Mouse (Mus musculus): ENCODE data around the gene Tarbp2. TPM values are rescaled to one million over a fixed set of nuclear protein-coding genes. Genes with fewer than 3 reads are reported as not detected.

Gene Tarbp2
- total and polyA plus RNA-seq, 3 experiments: 62.2 to 105 (median 75.6) TPM

DNA sequence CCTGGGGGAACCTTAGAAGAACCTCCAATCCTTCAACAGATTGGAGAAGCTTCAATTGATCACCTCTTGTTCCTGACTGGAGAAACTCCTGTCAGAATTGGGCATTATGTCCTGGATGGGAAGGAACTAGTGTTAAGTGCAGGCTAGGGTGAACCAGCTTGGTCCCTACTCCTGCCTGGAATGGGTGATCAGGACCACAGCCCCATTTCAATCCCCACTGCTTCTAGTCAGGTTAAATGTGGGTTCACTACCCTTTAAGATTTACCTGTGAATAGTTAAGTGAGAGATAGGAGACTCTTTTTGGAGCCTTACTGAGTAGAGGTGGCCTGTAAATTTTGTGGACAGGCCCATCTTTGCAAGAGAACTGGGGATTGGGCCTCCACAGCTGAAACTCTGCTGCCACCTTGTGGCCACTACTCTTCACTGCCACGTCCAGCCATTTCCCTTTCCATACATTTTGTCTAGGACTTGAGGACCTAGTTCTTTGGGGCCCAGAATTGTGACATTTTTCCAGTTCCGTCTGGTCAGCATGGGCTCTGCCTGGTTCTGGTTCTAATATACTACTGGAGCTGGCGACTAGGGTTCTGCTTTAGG is 7.0 kb downstream of the Tarbp2 start, which contains the start of gene Npff:
Gene Npff (minus strand): TSS at position 51 of the 594 bp plus-strand sequence.
- Histone ChIP-seq H3K9me3 (replicated peaks; ENCODE audit: low read length) (no peaks in the 10 kb centered on the region), H3K4me3 (replicated peaks in 1 of 3; ENCODE audit: low read depth in 2 of 3, low read length in 2 of 3, poor library complexity in 1 of 3) (no peak within 1 kb of the TSS), H3K79me2 (replicated peaks; ENCODE audit: control insufficient read depth, extremely low read depth, insufficient read depth, poor library complexity, severe bottlenecking) (no peaks in the 10 kb centered on the region), H3K9ac (ENCODE audit: insufficient read depth, low read depth) (no peak within 1 kb of the TSS), H3K27ac (ENCODE audit: insufficient read depth, low read depth) (no peak within 1 kb of the TSS), H3K4me2 (ENCODE audit: insufficient read depth, low read depth, poor library complexity, severe bottlenecking) (no peak within 1 kb of the TSS), H3K27me3 (replicated peaks) (no peaks in the 10 kb centered on the region), H3K4me1 (ENCODE audit: control insufficient read depth in 1 of 2, insufficient read depth in 2 of 2) (peaks cover 0 to 21% of the 10 kb centered on the region in 2 experiments; a peak in 2 of 4 replicates), H3K36me3 (replicated peaks in 1 of 2; ENCODE audit: control insufficient read depth in 1 of 2, insufficient read depth in 1 of 2, low read length in 1 of 2) (peaks cover 48 to 91% of the 10 kb centered on the region in 2 experiments)
- peak; percentile 85 for DNase-seq (ENCODE audit: extremely low read depth)
- dilution Hi-C loops (cut with MboI; ENCODE audit: extremely low pct_ligation_motif_present, extremely low pct_unique_long_range_greater_than_20kb, low sequenced_read_pairs) (no loop called here), in situ Hi-C loops (cut with MboI; ENCODE audit: low pct_ligation_motif_present, low pct_unique_long_range_greater_than_20kb, low sequenced_read_pairs) (no loop called here)
- TF ChIP-seq CTCF (conservative IDR thresholded peaks at IDR 0.05 in 1 of 2, IDR thresholded peaks at IDR 0.05 in 1 of 2; ENCODE audit: low read depth in 2 of 2, low read length in 2 of 2): peak; percentile 96
- TF ChIP-seq SIN3A (IDR thresholded peaks at IDR 0.05; ENCODE audit: low read length): 0 out of 2 replicates have a peak, but pooled peaks have one; percentile 42
- TF ChIP-seq ZC3H11A (IDR thresholded peaks at IDR 0.05; ENCODE audit: low read depth, low read length): 0 out of 2 replicates have a peak, but pooled peaks have one; percentile 27
- no peak for TF ChIP-seq ZNF384 (IDR thresholded peaks at IDR 0.05; ENCODE audit: low read depth, low read length)
- no peak for TF ChIP-seq TBP (conservative IDR thresholded peaks at IDR 0.05; ENCODE audit: low read depth, low read length)
- TF ChIP-seq HCFC1 (IDR thresholded peaks at IDR 0.05; ENCODE audit: low read depth, low read length): peak; percentile 23; the same call in 1 of the 2 replicates
- TF ChIP-seq MXI1 (IDR thresholded peaks at IDR 0.05; ENCODE audit: low read depth, low read length): no peak
- no peak for TF ChIP-seq RCOR1 (conservative IDR thresholded peaks at IDR 0.05; ENCODE audit: low read depth, low read length)
- no peak for TF ChIP-seq CHD1 (IDR thresholded peaks at IDR 0.05; ENCODE audit: low read depth, low read length)
- TF ChIP-seq RAD21 (IDR thresholded peaks at IDR 0.05; ENCODE audit: low read depth, low read length): peak; percentile 98
- no peak for TF ChIP-seq USF1 (IDR thresholded peaks at IDR 0.05; ENCODE audit: low read depth, low read length)
- TF ChIP-seq NRF1 (IDR thresholded peaks at IDR 0.05; ENCODE audit: low read depth, low read length): no peak
- TF ChIP-seq KAT2A (IDR thresholded peaks at IDR 0.05; ENCODE audit: insufficient replicate concordance, low read length): no peak
- TF ChIP-seq MEF2A (IDR thresholded peaks at IDR 0.05; ENCODE audit: borderline replicate concordance, low read depth, low read length): no peak
- no peak for TF ChIP-seq EP300 (IDR thresholded peaks at IDR 0.05; ENCODE audit: low read length)
- no peak for TF ChIP-seq TCF12 (IDR thresholded peaks at IDR 0.05; ENCODE audit: low read depth, low read length)
- no peak for TF ChIP-seq CHD2 (IDR thresholded peaks at IDR 0.05; ENCODE audit: low read length)
- no peak for TF ChIP-seq UBTF (IDR thresholded peaks at IDR 0.05; ENCODE audit: low read depth, low read length)
- TF ChIP-seq GABPA (IDR thresholded peaks at IDR 0.05; ENCODE audit: insufficient replicate concordance, low read depth, low read length): no peak
- TF ChIP-seq NELFE (IDR thresholded peaks at IDR 0.05; ENCODE audit: low read depth, low read length): peak; percentile 37; the same call in 1 of the 2 replicates
- TF ChIP-seq IRF4 (IDR thresholded peaks at IDR 0.05; ENCODE audit: low read depth, low read length): 0 out of 2 replicates have a peak, but pooled peaks have one; percentile 31
- no peak for TF ChIP-seq MAFK (IDR thresholded peaks at IDR 0.05; ENCODE audit: insufficient replicate concordance, low read length)
- TF ChIP-seq E2F4 (IDR thresholded peaks at IDR 0.05; ENCODE audit: insufficient replicate concordance, low read depth, low read length): no peak
- TF ChIP-seq POLR2A (IDR thresholded peaks at IDR 0.05; ENCODE audit: low read depth, low read length): no peak
- TF ChIP-seq SMC3 (IDR thresholded peaks at IDR 0.05; ENCODE audit: low read depth, low read length): peak; percentile 88
- no peak for TF ChIP-seq USF2 (conservative IDR thresholded peaks at IDR 0.05; ENCODE audit: low read depth, low read length)
- no peak; the same call in 1 of the 2 replicates for TF ChIP-seq POLR2AphosphoS2 (IDR thresholded peaks at IDR 0.05; ENCODE audit: low read depth, low read length)
- TF ChIP-seq MAX (IDR thresholded peaks at IDR 0.05; ENCODE audit: low read length): no peak
- no peak for TF ChIP-seq ELF1 (IDR thresholded peaks at IDR 0.05; ENCODE audit: low read depth, low read length)
- no peak for TF ChIP-seq JUND (conservative IDR thresholded peaks at IDR 0.05; ENCODE audit: low read depth, low read length)
- TF ChIP-seq MYC (IDR thresholded peaks at IDR 0.05; ENCODE audit: low read depth, low read length): no peak
- TF ChIP-seq MAZ (IDR thresholded peaks at IDR 0.05; ENCODE audit: low read depth, low read length): peak; percentile 47; the same call in 1 of the 2 replicates
- no peak for TF ChIP-seq JUN (IDR thresholded peaks at IDR 0.05; ENCODE audit: insufficient read depth, low read depth, low read length)
- TF ChIP-seq ZMIZ1 (IDR thresholded peaks at IDR 0.05; ENCODE audit: low read depth, low read length): no peak

Measured in CH12.LX (cell line).